Mouse (Mus musculus): ENCODE measurements around the gene Dtx1.

Gene Dtx1

GRCm38 (mm10) chr5:120711827-120712226 lies at the start of gene Dtx1:
Gene Dtx1, minus strand, starts transcription at chr5:120711927.
- DNase-seq (ENCODE audit: low spot score in 2 of 2): no peak

- DNase-seq (ENCODE audit: low spot score in 2 of 2): no peak
Observed at GRCm38 (mm10) chr5:120754215-120754614, 42.5 kb upstream of the Dtx1 start.

- DNase-seq (ENCODE audit: low spot score in 2 of 2): no peak
Observed at GRCm38 (mm10) chr5:120752786-120753185, 41.1 kb upstream of the Dtx1 start.

- no peak for DNase-seq (ENCODE audit: low spot score in 2 of 2)
Observed at GRCm38 (mm10) chr5:120751206-120751605, 39.5 kb upstream of the Dtx1 start.

GRCm38 (mm10) chr5:120749688-120750087 lies 38.0 kb upstream of the Dtx1 start, which contains the start of gene Oas2:
Gene Oas2, minus strand, starts transcription at chr5:120749853.
- DNase-seq (ENCODE audit: low spot score in 2 of 2): no peak

GRCm38 (mm10) chr5:120746451-120746850 lies 34.7 kb upstream of the Dtx1 start:
- DNase-seq (ENCODE audit: low spot score in 2 of 2): peak in 1 of 2 experiments; percentile 43

GRCm38 (mm10) chr5:120742125-120742524 lies 30.4 kb upstream of the Dtx1 start:
- no peak for DNase-seq (ENCODE audit: low spot score in 2 of 2)

GRCm38 (mm10) chr5:120734380-120734990 lies 22.8 kb upstream of the Dtx1 start:
- no peak for DNase-seq (ENCODE audit: low spot score in 2 of 2)

GRCm38 (mm10) chr5:120733696-120734095 lies 22.0 kb upstream of the Dtx1 start:
- DNase-seq (ENCODE audit: low spot score in 2 of 2): no peak

GRCm38 (mm10) chr5:120732740-120733139 lies 21.0 kb upstream of the Dtx1 start:
- no peak for DNase-seq (ENCODE audit: low spot score in 2 of 2)

GRCm38 (mm10) chr5:120729319-120729718 lies 17.6 kb upstream of the Dtx1 start:
- no peak for DNase-seq (ENCODE audit: low spot score in 2 of 2)

GRCm38 (mm10) chr5:120725811-120726455 lies 14.2 kb upstream of the Dtx1 start:
- no peak for DNase-seq (ENCODE audit: low spot score in 2 of 2)

- DNase-seq (ENCODE audit: low spot score in 2 of 2): no peak
Observed at GRCm38 (mm10) chr5:120721005-120721404, 9.3 kb upstream of the Dtx1 start.

GRCm38 (mm10) chr5:120718600-120719378 lies 7.1 kb upstream of the Dtx1 start:
- DNase-seq (ENCODE audit: low spot score in 2 of 2): no peak

GRCm38 (mm10) chr5:120717136-120717535 lies 5.4 kb upstream of the Dtx1 start:
- DNase-seq (ENCODE audit: low spot score in 2 of 2): no peak

- DNase-seq (ENCODE audit: low spot score in 2 of 2): peak; percentile 69 to 79
Observed at GRCm38 (mm10) chr5:120714314-120714713, 2.6 kb upstream of the Dtx1 start.

- no peak for DNase-seq (ENCODE audit: low spot score in 2 of 2)
Observed at GRCm38 (mm10) chr5:120712721-120713120, 994 bp upstream of the Dtx1 start.

- peak; percentile 60 to 77 for DNase-seq (ENCODE audit: low spot score in 2 of 2)
Observed at GRCm38 (mm10) chr5:120711416-120711815, 311 bp downstream of the Dtx1 start.

GRCm38 (mm10) chr5:120710826-120711248 lies 890 bp downstream of the Dtx1 start:
- peak in 1 of 2 experiments; percentile 26 for DNase-seq (ENCODE audit: low spot score in 2 of 2)

- peak; percentile 22 to 44 for DNase-seq (ENCODE audit: low spot score in 2 of 2)
Observed at GRCm38 (mm10) chr5:120710161-120710825, 1.4 kb downstream of the Dtx1 start.

- DNase-seq (ENCODE audit: low spot score in 2 of 2): no peak
Observed at GRCm38 (mm10) chr5:120706976-120707375, 4.8 kb downstream of the Dtx1 start.

- no peak for DNase-seq (ENCODE audit: low spot score in 2 of 2)
Observed at GRCm38 (mm10) chr5:120706541-120706940, 5.2 kb downstream of the Dtx1 start.
